Mouse (Mus musculus) kidney, adult 9 months (tissue): Measurements from ENCODE around the gene Dtx3l.
A peak's percentile ranks its signal among the peaks of the same experiment; 100 is the strongest.
"Not testable (repeated sequence)": the region's sequence is repeated elsewhere in the genome, so short reads cannot be mapped to it uniquely, and the experiment has no call there.

Experiments
- DNase-seq: peaks from one replicate; pipeline ENCODE4 v3.0.0; 2022

Gene Dtx3l

GRCm38 (mm10) chr16:35938211-35939151 lies at the start of gene Dtx3l, which contains the start of gene Parp9:
Gene Dtx3l, minus strand, starts transcription at chr16:35939151.
Gene Parp9, plus strand, starts transcription at chr16:35938470.
- DNase-seq: peak; percentile 67

GRCm38 (mm10) chr16:35987930-35988329 lies 49.0 kb upstream of the Dtx3l start:
- DNase-seq: no peak

GRCm38 (mm10) chr16:35984471-35984870 lies 45.5 kb upstream of the Dtx3l start:
- DNase-seq: no peak

DNA sequence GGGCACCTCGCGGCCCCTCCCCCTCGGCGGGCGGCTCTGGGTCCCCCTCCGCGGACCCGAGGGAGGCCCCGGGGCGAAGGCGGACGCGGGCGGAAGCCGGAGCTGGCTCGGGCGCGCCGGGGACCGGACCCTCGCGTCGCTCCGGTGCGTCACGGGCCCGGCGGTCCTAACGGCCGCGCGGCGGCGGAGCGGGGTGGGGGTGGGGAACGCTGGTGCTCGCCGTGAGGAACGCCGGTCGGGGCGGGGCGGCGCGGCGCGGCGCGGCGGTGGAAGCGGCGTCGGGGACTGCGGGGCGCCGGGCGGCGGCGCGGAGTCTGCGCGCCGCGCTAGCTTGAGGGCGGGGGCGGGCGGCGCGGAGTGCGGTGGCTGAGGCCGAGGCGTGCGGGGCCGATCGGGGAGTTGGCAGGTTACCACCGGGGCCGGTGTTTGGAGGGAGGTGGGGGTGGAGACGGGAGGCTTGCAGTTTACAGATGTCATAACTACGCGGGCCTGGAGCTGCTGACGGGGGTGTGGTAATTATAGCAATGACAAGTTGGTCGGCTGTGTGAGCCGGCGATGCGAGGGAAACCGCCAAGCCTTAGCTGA lies 44.7 kb upstream of the Dtx3l start:
- DNase-seq: peak; percentile 57

GRCm38 (mm10) chr16:35982902-35983516 lies 44.1 kb upstream of the Dtx3l start:
- peak; percentile 88 for DNase-seq

GRCm38 (mm10) chr16:35982506-35982901 lies 43.6 kb upstream of the Dtx3l start:
- DNase-seq: no peak

GRCm38 (mm10) chr16:35981363-35981821 lies 42.4 kb upstream of the Dtx3l start:
- peak; percentile 100 for DNase-seq

DNA sequence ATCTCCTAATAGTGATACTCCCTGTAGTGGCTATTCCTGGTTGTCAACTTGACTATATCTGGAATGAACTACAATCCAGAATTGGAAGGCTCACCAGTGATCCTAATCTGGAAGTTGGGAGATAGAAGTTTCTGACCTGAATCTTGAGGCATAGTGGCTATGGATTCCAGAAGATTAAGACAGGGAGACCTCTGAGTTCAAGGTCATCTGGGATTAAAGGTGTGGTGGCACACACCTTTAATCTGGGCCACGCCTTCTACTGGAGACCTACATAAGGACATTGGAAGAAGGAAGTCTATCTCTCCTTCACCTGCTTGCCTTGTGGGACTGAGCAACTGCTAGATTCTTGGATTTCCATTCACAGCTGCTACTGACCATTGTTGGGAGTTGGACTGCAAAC lies 39.5 kb upstream of the Dtx3l start, which contains the start of gene Kpna1:
TSS of gene Kpna1 (plus strand) at position 301 of the 400 bp plus-strand sequence.
- DNase-seq: not testable (repeated sequence)

GRCm38 (mm10) chr16:35974021-35974420 lies 35.1 kb upstream of the Dtx3l start:
- DNase-seq: no peak

- no peak for DNase-seq
Observed at GRCm38 (mm10) chr16:35968149-35968548, 29.2 kb upstream of the Dtx3l start.

DNA sequence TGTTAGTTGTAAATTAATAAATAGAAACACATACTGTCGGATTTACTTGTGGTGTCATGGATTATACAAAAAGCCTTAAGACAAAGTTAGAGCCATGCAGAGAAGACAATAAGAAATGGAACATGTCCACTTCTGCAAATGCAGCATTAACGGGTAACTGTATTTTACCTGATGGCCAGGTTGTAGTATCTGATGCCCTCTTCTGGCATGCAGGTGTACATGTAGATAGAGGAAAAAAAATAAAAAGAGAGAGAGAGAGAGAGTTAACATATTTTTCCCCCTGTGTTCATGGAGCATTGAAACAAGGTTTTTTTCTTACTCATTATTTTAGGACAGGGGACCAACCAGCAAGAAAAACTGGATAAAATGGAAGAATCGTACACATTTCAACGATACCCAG lies 28.4 kb upstream of the Dtx3l start:
- DNase-seq: no peak

DNA sequence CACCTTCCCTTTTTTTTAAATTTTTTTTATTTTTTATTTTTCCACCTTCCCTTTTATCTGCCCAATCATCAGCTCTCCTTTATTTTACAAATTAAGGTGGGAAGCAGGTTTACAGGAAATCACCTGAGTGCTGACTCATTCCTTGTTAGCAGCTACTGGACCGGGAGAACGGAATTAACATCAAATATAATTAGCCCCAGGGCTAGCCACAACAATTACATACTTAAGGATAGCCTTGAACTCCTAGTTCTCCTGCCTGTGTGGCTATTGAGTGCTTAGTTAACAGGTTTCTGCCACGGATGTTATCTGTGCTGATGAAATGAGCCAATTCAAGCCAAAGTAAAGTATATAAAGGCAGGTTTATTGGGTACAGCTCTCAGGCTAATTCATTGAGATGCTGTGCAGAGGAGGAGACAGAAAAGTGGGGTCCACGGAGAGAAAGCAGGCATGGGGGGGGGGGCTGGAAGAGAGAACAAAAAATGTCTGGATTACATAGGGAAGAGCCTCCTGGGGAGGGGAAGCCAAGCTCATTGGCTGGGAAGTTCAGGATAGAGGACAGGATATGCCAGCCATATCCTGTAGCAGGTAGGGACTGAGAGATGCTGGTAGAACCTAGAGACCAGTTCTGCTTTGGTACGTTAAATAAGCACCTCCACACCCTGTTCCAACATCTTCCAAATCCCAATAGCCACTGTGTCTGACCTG lies 27.6 kb upstream of the Dtx3l start:
- no peak for DNase-seq

- not testable (repeated sequence) for DNase-seq
Observed at GRCm38 (mm10) chr16:35965991-35966390, 27.0 kb upstream of the Dtx3l start.

GRCm38 (mm10) chr16:35952628-35953130 lies 13.7 kb upstream of the Dtx3l start:
- no peak for DNase-seq

- no peak for DNase-seq
Observed at GRCm38 (mm10) chr16:35951216-35951615, 12.3 kb upstream of the Dtx3l start.

DNA sequence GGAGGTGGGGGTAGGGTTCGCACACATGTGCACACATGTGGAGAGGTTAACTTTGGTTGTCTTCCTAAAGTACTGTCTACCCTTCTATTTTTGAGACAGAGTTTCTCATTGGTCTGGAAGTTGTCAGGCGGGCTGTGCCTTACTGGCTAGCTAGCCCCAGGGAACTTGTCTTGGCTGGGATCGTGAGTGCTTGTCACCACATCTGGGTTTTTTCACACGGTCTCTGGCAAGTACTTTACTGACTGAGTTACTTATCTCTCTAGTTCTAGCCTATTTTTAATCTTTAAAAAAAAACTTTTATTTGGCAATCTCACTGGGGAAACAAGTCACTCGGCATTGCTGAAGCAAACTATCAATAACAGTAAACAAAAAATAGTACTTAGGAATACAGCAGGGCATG lies 10.3 kb upstream of the Dtx3l start:
- DNase-seq: no peak

GRCm38 (mm10) chr16:35941382-35941781 lies 2.4 kb upstream of the Dtx3l start:
- peak; percentile 36 for DNase-seq

GRCm38 (mm10) chr16:35939690-35940089 lies 739 bp upstream of the Dtx3l start:
- peak; percentile 95 for DNase-seq

- peak; percentile 56 for DNase-seq
Observed at GRCm38 (mm10) chr16:35939261-35939660, 310 bp upstream of the Dtx3l start.

GRCm38 (mm10) chr16:35933181-35933580 lies 5.8 kb downstream of the Dtx3l start:
- DNase-seq: no peak

GRCm38 (mm10) chr16:35932179-35933055 lies 6.5 kb downstream of the Dtx3l start:
- no peak for DNase-seq

DNA sequence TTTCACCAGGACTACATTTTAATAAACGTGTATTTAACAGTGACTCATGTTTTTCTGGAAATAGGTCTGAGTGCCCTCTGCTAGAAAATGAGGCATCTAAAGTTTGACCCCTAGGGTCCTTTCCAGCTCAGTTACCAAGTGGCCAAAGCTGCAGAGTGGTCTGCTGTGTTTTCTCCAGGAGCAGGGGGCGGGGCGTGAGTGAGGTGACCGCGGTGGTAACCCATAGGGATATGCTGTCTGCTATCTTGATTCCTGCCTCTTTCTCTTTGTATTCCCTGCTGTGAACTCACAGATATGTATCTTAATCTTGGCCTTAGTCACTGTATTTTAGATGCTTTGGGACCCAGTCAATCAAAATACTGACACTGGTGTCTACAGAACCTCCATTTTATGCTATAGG lies 14.6 kb downstream of the Dtx3l start:
- DNase-seq: no peak
